Mouse (Mus musculus) testis, adult 2 months (tissue): ENCODE measurements around the gene Phf21a. TPM values are rescaled to one million over a fixed set of nuclear protein-coding genes. Genes with fewer than 3 reads are reported as not detected.

Experiments used
- H3K27ac ChIP-seq: fragments of 200-500 bp; 2 replicates; pipeline ENCODE4 v1.5.1; 2012; ENCODE audit warnings: low read depth, low read length; ENCODE audit not compliant: control insufficient read depth, insufficient read depth
- H3K27me3 ChIP-seq: fragments of 200-500 bp; 2 replicates; pipeline ENCODE4 v1.6.1; 2012; ENCODE audit warnings: mild to moderate bottlenecking, low read length, moderate library complexity; ENCODE audit not compliant: control insufficient read depth, insufficient read depth
- H3K36me3 ChIP-seq: fragments of 200-500 bp; 2 replicates; pipeline ENCODE4 v1.6.1; 2012; ENCODE audit warnings: mild to moderate bottlenecking, low read length; ENCODE audit not compliant: control insufficient read depth, insufficient read depth
- H3K4me1 ChIP-seq: fragments of 200-500 bp; 2 replicates; pipeline ENCODE4 v1.6.1; 2012; ENCODE audit warnings: low read length; ENCODE audit not compliant: control insufficient read depth, insufficient read depth
- H3K4me3 ChIP-seq: fragments of 200-500 bp; 2 replicates; pipeline ENCODE4 v1.5.1; 2012; ENCODE audit warnings: low read depth, mild to moderate bottlenecking, low read length, moderate library complexity, mixed read lengths; ENCODE audit not compliant: control insufficient read depth
- CTCF ChIP-seq: fragments of 200-500 bp; IDR thresholded peaks from 2 replicates; pipeline ENCODE4 v1.5.1; 2012; ENCODE audit warnings: low read depth, mild to moderate bottlenecking, inconsistent platforms, low read length, moderate library complexity; ENCODE audit not compliant: control insufficient read depth, insufficient read depth, insufficient replicate concordance
- POLR2A ChIP-seq: fragments of 200-500 bp; IDR thresholded peaks from 2 replicates; pipeline ENCODE4 v1.6.1; 2012; ENCODE audit warnings: low read depth, mild to moderate bottlenecking, inconsistent platforms, low read length, moderate library complexity; ENCODE audit not compliant: control insufficient read depth
- polyA plus RNA-seq: library from polyadenylated mRNA; depleted of rRNA; stranded (reverse); fragments of >200 nt; gene quantifications from 2 replicates; pipeline ENCODE4 v1.2.3, GENCODE M21; 2012; rRNA removed

The Phf21a gene
- 68.2 and 78.4 TPM in 2 replicates for polyA plus RNA-seq

DNA sequence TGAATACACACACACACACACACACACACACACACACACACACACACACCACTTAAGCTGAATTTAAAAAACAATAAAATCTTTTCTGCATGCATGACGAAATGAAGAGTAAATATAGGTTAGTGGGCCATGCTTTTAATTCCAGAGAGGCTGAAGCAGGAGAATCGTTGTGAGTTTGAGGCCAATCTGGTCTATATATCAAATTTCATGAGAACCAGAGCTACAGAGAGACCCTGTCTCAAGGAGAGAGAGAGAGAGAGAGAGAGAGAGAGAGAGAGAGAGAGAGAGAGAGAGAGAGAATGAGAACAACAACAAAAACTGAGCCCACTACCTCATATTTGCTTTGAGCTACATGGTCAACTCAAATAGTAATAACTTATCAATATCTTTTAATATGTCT, at the start of gene Phf21a:
TSS of gene Phf21a (plus strand) at position 301 of the 400 bp plus-strand sequence.
- TF ChIP-seq CTCF (no peak), POLR2A (no peak)
- no peaks in the 10 kb centered on the region for H3K4me1 ChIP-seq
- H3K27ac ChIP-seq: no peak within 1 kb of the TSS
- no peak within 1 kb of the TSS for H3K4me3 ChIP-seq
- no peaks in the 10 kb centered on the region for H3K36me3 ChIP-seq
- no peaks in the 10 kb centered on the region for H3K27me3 ChIP-seq

GRCm38 (mm10) chr2:92043285-92043684, 49.6 kb upstream of the Phf21a start:
- TF ChIP-seq CTCF (no peak), POLR2A (no peak)
- Histone ChIP-seq H3K4me3 (no peak overlapping the region), H3K4me1 (peaks cover 5% of the 10 kb centered on the region), H3K27me3 (no peaks in the 10 kb centered on the region), H3K36me3 (no peaks in the 10 kb centered on the region), H3K27ac (no peak overlapping the region)

GRCm38 (mm10) chr2:92047601-92048000, 45.3 kb upstream of the Phf21a start:
- TF ChIP-seq POLR2A (no peak), CTCF (no peak)

GRCm38 (mm10) chr2:92048034-92048690, 44.8 kb upstream of the Phf21a start:
- Histone ChIP-seq H3K27ac (no peak overlapping the region), H3K27me3 (no peaks in the 10 kb centered on the region), H3K4me3 (no peak overlapping the region), H3K36me3 (no peaks in the 10 kb centered on the region), H3K4me1 (no peaks in the 10 kb centered on the region)
- TF ChIP-seq CTCF: no peak
- TF ChIP-seq POLR2A: no peak

More at GRCm38 (mm10) chr2:92047601-92048000, 45.3 kb upstream of the Phf21a start:
- H3K27me3 ChIP-seq: no peaks in the 10 kb centered on the region
- H3K36me3 ChIP-seq: no peaks in the 10 kb centered on the region
- no peaks in the 10 kb centered on the region for H3K4me1 ChIP-seq
- no peak overlapping the region for H3K4me3 ChIP-seq
- no peak overlapping the region for H3K27ac ChIP-seq

- Histone ChIP-seq H3K4me3 (no peak overlapping the region), H3K27me3 (no peaks in the 10 kb centered on the region), H3K4me1 (peaks cover 6% of the 10 kb centered on the region), H3K27ac (no peak overlapping the region), H3K36me3 (no peaks in the 10 kb centered on the region)
- TF ChIP-seq CTCF: no peak
- no peak for TF ChIP-seq POLR2A
These were observed 40.7 kb upstream of the Phf21a start for GRCm38 (mm10) chr2:92052188-92052587.

GRCm38 (mm10) chr2:92052754-92053153, 40.2 kb upstream of the Phf21a start:
- TF ChIP-seq POLR2A (no peak), CTCF (no peak)
- H3K4me1 ChIP-seq: peaks cover 6% of the 10 kb centered on the region
- H3K27me3 ChIP-seq: no peaks in the 10 kb centered on the region
- H3K27ac ChIP-seq: no peak overlapping the region
- H3K36me3 ChIP-seq: no peaks in the 10 kb centered on the region
- H3K4me3 ChIP-seq: no peak overlapping the region

DNA sequence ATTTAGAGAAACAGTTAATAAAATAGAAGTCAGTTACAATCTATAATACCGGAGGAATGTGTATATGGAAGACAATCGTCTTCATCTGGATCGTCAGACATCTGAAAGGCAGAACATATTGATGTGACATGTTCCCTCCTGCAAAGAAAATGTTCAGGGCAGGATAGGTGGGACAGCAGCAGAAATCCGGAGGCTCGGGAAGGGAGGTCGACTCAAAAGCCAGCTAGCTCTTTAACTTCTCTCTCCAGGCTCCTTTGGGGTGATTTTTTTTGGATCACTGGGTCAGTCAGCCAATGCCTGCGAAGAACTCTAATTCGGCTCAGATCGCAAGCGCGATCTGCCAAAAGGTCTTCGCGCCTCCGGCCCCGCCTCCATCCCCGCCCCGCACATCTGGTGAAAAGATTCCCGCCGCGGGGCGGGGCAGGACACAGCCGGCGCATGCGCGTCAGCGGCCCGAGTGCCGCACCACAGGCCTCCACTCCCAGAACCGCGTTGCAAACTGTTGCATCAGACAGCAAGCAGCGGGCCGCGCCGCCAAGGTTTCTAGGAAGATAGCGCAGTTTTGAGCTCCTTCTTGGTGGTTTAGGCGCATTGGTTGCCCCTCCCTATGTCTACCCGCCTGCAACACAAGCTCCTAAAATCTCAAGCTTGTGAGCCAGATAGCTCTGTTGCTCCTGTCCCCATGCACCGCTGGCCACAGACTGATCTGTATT, 37.7 kb upstream of the Phf21a start:
- Histone ChIP-seq H3K4me3 (peak overlapping the region; percentile 48), H3K27me3 (no peaks in the 10 kb centered on the region), H3K4me1 (peaks cover 14% of the 10 kb centered on the region), H3K27ac (peak overlapping the region; percentile 22; the same call in 1 of the 2 replicates), H3K36me3 (no peaks in the 10 kb centered on the region)
- TF ChIP-seq CTCF (no peak), POLR2A (no peak; the same call in none of the 2 replicates)
